Mouse (Mus musculus) adrenal gland, adult 2 months (tissue): ENCODE data around the gene Foxl1. TPM values are rescaled to one million over a fixed set of nuclear protein-coding genes. Genes with fewer than 3 reads are reported as not detected.
A peak's percentile ranks its signal among the peaks of the same experiment; 100 is the strongest.

Experiments
- DNase-seq: peaks from one replicate; pipeline ENCODE4 v3.0.0; 2021
- microRNA-seq, 2 experiments: library from miRNA; unstranded; fragments of <30 nt; microRNA quantifications; one replicate each; pipeline ENCODE4 v1.2.0; 2021
- polyA plus RNA-seq: library from polyadenylated mRNA; depleted of rRNA; stranded (reverse); fragments of >200 nt; gene quantifications from 2 replicates; pipeline ENCODE4 v1.2.3, GENCODE M21; 2012; rRNA removed
- total RNA-seq, 2 experiments: library from RNA; stranded (reverse); gene quantifications; 2 replicates each; pipeline ENCODE4 v1.2.3; 2021

Foxl1 gene
- total and polyA plus RNA-seq, 3 experiments = 0.09 to 0.62 (median 0.38) TPM

DNA sequence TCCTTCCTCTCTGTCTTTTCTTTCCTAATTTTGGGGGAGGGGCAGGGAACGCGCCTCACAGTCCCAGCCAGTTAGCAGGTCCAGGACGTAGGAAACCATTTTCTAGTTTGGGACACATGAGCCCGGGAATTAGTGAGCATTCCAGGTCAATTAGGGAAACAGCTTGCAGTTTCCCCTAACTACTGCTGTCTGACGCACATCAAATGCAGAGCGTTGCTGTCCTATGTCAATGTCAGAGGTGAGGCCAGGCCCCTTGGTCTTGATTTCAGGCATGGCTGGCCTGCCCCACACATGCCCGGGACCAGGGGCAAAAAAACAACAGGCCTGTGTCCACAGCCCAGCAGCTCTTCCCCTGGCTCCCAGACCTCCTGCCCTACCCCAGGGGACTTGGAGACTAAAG lies 42.4 kb downstream of the Foxl1 start:
- DNase-seq = no peak

DNA sequence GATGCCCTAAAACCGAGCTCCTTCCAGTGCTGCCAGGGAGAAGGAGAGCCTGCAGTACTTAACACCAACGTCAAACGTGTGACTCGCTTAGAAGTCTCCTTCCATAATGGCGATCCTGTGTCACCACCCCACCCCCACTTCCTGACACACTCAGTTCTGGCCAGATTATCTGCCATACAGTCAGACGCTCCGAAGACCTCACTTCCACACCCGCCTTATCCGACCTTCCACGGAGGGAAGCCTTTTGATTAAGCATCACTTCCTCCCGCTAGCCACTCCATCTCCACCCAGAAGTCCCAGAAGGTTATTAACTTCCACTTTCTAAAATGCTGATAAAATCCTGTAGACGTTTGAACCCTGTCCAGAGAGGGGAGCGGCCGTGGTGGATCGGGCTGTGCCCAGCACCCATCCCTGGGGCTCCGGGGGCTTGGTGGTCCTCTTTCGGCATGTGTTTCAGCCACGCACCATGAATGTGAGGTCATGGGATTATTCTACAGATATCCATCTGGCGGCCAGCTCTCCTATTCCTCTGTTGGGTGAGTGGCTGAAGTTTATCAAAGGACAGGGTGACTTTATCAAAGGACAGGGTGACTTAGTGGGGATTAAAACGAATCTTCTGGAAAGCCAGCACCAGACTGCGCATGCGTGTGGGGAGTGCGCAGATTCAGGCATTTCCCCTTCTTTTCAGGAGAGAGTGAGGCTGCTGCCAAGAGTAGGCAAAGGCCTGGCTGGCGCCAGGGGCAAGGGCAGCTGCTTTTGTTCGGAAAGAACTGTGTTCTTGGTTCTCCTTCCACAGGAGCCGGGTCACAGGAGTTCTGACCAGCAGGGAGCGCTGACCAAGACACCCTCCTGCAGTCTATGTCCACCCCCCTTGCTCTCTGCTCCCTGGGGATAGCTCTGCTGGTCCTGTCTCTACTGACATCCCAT lies 43.1 kb downstream of the Foxl1 start:
- DNase-seq = peak; percentile 27

DNA sequence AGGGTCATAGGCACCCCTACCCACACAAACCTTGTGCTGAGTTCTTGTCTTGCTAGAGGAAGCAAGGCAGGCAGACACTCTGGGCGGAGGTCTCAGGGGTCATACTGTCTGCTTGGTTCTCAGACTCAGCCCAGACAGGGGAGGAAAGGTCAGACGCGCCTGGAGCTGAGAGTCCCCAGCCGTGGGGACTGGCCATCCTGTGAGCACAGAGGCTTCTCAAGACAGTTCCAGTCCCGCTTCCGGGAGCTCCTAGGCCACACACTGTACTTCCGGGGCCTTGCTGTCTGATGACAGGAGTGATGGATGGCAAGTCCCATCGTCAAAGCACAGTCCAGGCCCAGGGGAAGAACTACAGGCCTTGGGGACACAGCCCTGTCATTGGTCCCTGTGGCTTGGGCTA lies 44.8 kb downstream of the Foxl1 start:
- no peak for DNase-seq

DNA sequence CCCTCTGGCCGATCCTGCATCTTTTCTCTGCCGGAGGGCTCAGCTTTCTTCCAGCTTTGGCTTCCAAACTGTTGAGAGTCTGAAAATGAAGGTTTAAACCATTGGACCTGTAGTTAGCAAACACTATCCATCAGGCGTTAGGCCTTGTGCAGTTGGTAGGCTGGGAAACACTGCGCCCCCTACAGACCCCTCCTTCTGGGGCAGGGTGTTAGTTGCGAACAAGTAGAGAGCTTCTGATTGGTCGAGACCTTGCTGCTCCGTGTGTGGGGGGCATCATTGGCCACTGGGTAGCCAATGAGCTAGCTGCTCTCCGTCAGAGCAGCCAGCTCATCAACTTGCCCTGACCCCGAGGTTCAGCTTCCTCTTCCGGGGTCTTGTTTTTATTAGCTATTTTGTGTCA lies 46.4 kb downstream of the Foxl1 start:
- no peak for DNase-seq

DNA sequence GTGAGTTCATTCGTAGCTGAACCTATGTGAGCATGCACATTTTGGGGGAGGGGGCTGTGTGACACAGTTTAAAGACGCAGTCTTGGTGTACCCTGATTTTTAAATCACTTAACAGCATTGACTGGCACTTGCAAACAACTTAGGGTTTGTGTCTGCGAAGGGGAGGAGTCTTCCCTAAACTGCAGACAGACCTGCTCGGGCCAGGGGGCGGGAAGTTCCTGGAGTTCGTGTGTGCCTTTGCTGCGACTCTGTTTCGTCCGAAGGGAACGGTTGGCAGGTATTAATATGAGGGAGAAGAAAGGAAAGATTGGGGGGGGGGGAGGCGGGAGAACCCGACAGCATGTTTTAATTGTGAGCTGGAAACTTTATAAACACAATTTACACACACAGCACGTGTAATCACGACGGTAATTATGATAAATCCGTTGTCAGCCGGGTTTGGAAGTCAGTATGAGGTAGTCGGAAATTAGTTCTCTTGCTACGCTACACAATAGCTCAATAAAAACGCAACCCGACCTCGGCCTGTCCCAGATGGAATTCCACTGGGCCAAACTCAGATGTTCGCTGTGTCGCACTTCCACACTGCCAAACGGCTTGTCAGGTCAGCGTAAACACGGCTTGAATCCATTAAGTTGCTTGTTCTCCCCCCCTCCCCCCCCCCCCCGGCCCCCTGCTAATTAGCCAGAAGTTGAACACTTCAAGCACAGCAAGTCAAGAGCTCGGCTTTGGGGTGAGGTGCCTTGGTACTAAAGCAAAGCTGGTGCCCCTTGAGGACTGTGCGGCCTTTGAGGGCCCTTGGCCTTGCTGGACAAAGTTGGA lies 47.2 kb downstream of the Foxl1 start:
- DNase-seq = no peak

DNA sequence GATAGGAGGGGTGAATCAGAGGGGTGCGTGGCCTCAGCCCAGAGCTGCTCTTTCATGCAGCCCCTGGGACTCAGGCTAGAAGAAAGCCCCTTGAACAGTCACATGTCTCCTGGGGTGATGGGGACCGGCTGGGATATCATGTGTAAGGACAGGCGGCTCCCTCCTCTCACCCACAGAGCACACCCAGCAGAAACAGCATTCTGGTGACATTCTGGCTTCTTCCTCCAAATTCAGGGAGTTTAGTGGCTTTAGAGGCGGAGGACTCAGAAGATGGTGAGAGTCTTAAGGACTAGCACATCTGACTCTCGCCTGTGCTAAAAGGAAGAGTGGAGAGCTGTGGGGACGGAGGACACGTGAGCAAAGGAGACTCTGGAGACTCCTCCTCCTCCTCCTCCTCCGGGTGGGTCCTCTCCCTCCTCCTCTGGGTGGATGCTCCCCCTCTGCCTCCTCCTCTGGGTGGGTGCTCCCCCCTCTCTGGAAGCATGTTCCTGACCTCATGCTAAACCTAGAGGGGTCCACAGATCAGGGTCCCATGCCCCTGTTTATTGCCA lies 47.9 kb downstream of the Foxl1 start:
- DNase-seq = no peak

DNA sequence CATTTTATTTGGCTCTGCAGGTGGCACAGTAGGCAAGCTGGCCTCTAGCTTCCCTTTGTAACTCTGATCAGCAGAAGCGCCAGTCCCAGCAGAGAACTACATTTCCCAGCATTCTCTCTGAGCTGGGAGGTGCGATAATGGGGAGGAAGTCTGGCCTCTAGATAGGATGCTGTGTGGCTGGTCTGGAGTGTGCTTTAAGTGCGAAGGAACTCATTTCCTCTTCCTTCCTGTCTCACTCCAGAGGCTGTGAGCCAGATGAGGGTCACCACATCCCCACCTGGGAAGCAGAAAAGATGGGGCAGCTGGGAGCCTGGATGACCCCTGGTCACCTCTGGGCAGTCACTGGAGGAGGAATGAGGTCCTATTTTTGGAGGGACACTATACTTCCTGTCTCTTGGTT lies 48.6 kb downstream of the Foxl1 start:
- DNase-seq = no peak

Small RNA genes lying within 50 kb of the gene (microRNA-seq; reads per million reads assigned to microRNA genes)
- 0 reads per million in 2 experiments for gene Gm27530

Other genes starting within 250 kb of the Foxl1 start
- gene Foxf1, start 43.6 kb upstream of the Foxl1 start, total RNA-seq = under 1 TPM; 0.52 to 0.73 TPM
- gene Foxf1, start 43.6 kb upstream of the Foxl1 start, polyA plus RNA-seq = 0.92 and 2.3 TPM in 2 replicates
- gene Mthfsd, start 19.5 kb upstream of the Foxl1 start, total RNA-seq = 10 to 100 TPM; 31.8 to 35.6 TPM
- 62.7 and 65.6 TPM in 2 replicates for gene Mthfsd, start 19.5 kb upstream of the Foxl1 start, polyA plus RNA-seq
- gene Foxc2, start 11.8 kb upstream of the Foxl1 start, total RNA-seq = 1 to 10 TPM; 3.3 to 6.3 TPM
- 14.4 and 15.2 TPM in 2 replicates for gene Foxc2, start 11.8 kb upstream of the Foxl1 start, polyA plus RNA-seq